Mouse (Mus musculus) CH12.LX (cell line): ENCODE data around the gene Smpd3.

Experiments used
- CTCF ChIP-seq, 2 experiments: IDR thresholded peaks in 1 of 2; conservative IDR thresholded peaks in 1 of 2; 2 replicates each; pipeline ENCODE4 v1.5.1; 2011 to 2012; ENCODE audit warnings: low read depth in 2 of 2, low read length in 2 of 2, improper control_type of control experiment in 1 of 2, inconsistent platforms in 1 of 2, mild to moderate bottlenecking in 1 of 2, moderate library complexity in 1 of 2
- JUND ChIP-seq: conservative IDR thresholded peaks from 2 replicates; pipeline ENCODE4 v1.6.1; 2011; ENCODE audit warnings: low read depth, low read length, improper control_type of control experiment
- MYC ChIP-seq: IDR thresholded peaks from 2 replicates; pipeline ENCODE4 v1.6.1; 2011; ENCODE audit warnings: low read depth, mild to moderate bottlenecking, improper control_type of control experiment, low read length
- POLR2AphosphoS2 ChIP-seq: IDR thresholded peaks from 2 replicates; pipeline ENCODE4 v1.6.1; 2011; ENCODE audit warnings: low read depth, low read length, improper control_type of control experiment
- ZC3H11A ChIP-seq: IDR thresholded peaks from 2 replicates; pipeline ENCODE4 v1.6.1; 2012; ENCODE audit warnings: low read depth, mild to moderate bottlenecking, inconsistent platforms, low read length, improper control_type of control experiment

DNA sequence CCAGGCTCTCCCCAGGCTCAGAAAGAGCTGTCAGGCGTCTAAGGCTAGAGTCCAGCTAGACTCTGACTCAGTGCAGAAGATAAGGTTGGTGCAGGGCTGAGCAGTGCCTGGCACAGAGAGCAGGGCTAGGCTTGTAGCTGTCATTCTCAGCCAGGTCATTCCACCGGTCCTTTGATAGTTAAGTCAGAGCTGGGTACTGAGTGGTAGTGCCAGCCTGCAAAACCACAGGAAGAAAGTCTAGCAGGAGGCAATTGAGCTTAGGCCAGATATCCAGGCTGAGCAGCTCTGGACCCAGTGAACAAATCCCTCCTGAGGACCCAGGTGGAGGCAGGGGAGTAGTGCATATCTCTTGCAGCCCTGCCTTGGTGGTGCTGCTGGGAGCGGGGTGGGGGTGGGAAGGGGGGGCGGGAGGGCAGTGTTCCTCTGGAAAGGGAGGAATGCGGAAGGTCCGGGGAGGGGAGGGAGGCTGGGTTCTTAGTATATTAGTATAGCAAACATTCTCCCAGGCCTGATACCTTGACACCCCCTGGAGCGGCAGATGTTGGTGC, 40.8 kb upstream of the Smpd3 start:
- TF ChIP-seq CTCF (conservative IDR thresholded peaks at IDR 0.05 in 1 of 2, IDR thresholded peaks at IDR 0.05 in 1 of 2; ENCODE audit: low read depth in 2 of 2, low read length in 2 of 2) (no peak), ZC3H11A (no peak), JUND (no peak), POLR2AphosphoS2 (no peak), MYC (no peak)
